Mouse (Mus musculus): ENCODE results near the gene Tspear. TPM values are rescaled to one million over a fixed set of nuclear protein-coding genes. Genes with fewer than 3 reads are reported as not detected.
"Not testable (repeated sequence)": the region's sequence is repeated elsewhere in the genome, so short reads cannot be mapped to it uniquely, and the experiment has no call there.

Gene Tspear
- polyA plus RNA-seq, 1 experiment from 2014 or later, result 0.67 TPM

GRCm38 (mm10) chr10:77783396-77783795 is 97.0 kb downstream of the Tspear start:
- H3K4me1 ChIP-seq (replicated peaks; ENCODE audit: control insufficient read depth, insufficient read depth); H3K27ac ChIP-seq (replicated peaks); H3K4me2 ChIP-seq (replicated peaks; ENCODE audit: low read depth); H3K9me3 ChIP-seq (ENCODE audit: control insufficient read depth, low read length); DNase-seq (ENCODE audit: low spot score); H3K9ac ChIP-seq (ENCODE audit: low read length); H3K4me3 ChIP-seq (ENCODE audit: low read depth, low read length); H3K27me3 ChIP-seq (ENCODE audit: control insufficient read depth, insufficient read depth, low read length); ATAC-seq (ENCODE audit: low FRiP score, low TSS enrichment); H3K36me3 ChIP-seq (ENCODE audit: control insufficient read depth, insufficient read depth, low read length): not testable (repeated sequence)
- 77% methylated on average over 1 of the region's 3 CpGs for WGBS

GRCm38 (mm10) chr10:77787876-77788275 is 101.5 kb downstream of the Tspear start, which contains the start of gene Gm7137:
Gene Gm7137 (minus strand): TSS chr10:77788200.
- not testable (repeated sequence) for ATAC-seq (ENCODE audit: low FRiP score, low TSS enrichment); H3K9me3 ChIP-seq (ENCODE audit: control insufficient read depth, low read length); DNase-seq (ENCODE audit: low spot score)

GRCm38 (mm10) chr10:77788621-77789020 is 102.3 kb downstream of the Tspear start:
- no peaks in the 10 kb centered on the region for H3K4me1 ChIP-seq (replicated peaks; ENCODE audit: control insufficient read depth, insufficient read depth)
- no peak overlapping the region for H3K4me3 ChIP-seq (ENCODE audit: low read depth, low read length)
- no peak overlapping the region for H3K9ac ChIP-seq (ENCODE audit: low read length)
- TF ChIP-seq EP300 (optimal IDR thresholded peaks at IDR 0.05), result no peak
- no peak for TF ChIP-seq CTCF (IDR thresholded peaks at IDR 0.05; ENCODE audit: low read depth)
- no peaks in the 10 kb centered on the region for H3K27me3 ChIP-seq (ENCODE audit: control insufficient read depth, insufficient read depth, low read length)
- no peaks in the 10 kb centered on the region for H3K36me3 ChIP-seq (ENCODE audit: control insufficient read depth, insufficient read depth, low read length)
- 84% methylated on average over 2 of the region's 2 CpGs for WGBS
- ATAC-seq (ENCODE audit: low FRiP score, low TSS enrichment), result no peak
- H3K27ac ChIP-seq (replicated peaks), result no peak overlapping the region
- H3K4me2 ChIP-seq (replicated peaks; ENCODE audit: low read depth), result no peak overlapping the region
- no peaks in the 10 kb centered on the region for H3K9me3 ChIP-seq (ENCODE audit: control insufficient read depth, low read length)
- DNase-seq (ENCODE audit: low spot score), result no peak

More at GRCm38 (mm10) chr10:77787876-77788275, 101.5 kb downstream of the Tspear start, which contains the start of gene Gm7137:
- H3K27me3 ChIP-seq (ENCODE audit: control insufficient read depth, insufficient read depth, low read length); H3K4me3 ChIP-seq (ENCODE audit: low read depth, low read length); H3K4me2 ChIP-seq (replicated peaks; ENCODE audit: low read depth); H3K36me3 ChIP-seq (ENCODE audit: control insufficient read depth, insufficient read depth, low read length); H3K9ac ChIP-seq (ENCODE audit: low read length); H3K27ac ChIP-seq (replicated peaks); H3K4me1 ChIP-seq (replicated peaks; ENCODE audit: control insufficient read depth, insufficient read depth): not testable (repeated sequence)
- WGBS, result no CpG with 5 or more reads among the region's 1 CpGs

- Histone ChIP-seq H3K9ac (ENCODE audit: low read length) (no peak within 1 kb of the TSS), H3K27ac (replicated peaks) (no peak within 1 kb of the TSS), H3K9me3 (ENCODE audit: control insufficient read depth, low read length) (no peaks in the 10 kb centered on the region), H3K27me3 (ENCODE audit: control insufficient read depth, insufficient read depth, low read length) (no peaks in the 10 kb centered on the region), H3K4me3 (ENCODE audit: low read depth, low read length) (no peak within 1 kb of the TSS), H3K4me2 (replicated peaks; ENCODE audit: low read depth) (no peak within 1 kb of the TSS), H3K4me1 (replicated peaks; ENCODE audit: control insufficient read depth, insufficient read depth) (no peaks in the 10 kb centered on the region), H3K36me3 (ENCODE audit: control insufficient read depth, insufficient read depth, low read length) (no peaks in the 10 kb centered on the region)
- WGBS, result 49% methylated on average over 2 of the region's 2 CpGs
- no peak for DNase-seq (ENCODE audit: low spot score)
- ATAC-seq (ENCODE audit: low FRiP score, low TSS enrichment), result no peak
- TF ChIP-seq CTCF (IDR thresholded peaks at IDR 0.05; ENCODE audit: low read depth) (no peak), EP300 (optimal IDR thresholded peaks at IDR 0.05) (no peak)
Measured at GRCm38 (mm10) chr10:77794976-77795375, 108.6 kb downstream of the Tspear start, which contains the start of gene Gm9639. Gene Gm9639 (minus strand): TSS chr10:77795076.

- H3K27me3 ChIP-seq (ENCODE audit: control insufficient read depth, insufficient read depth, low read length), result no peaks in the 10 kb centered on the region
- DNase-seq (ENCODE audit: low spot score), result no peak
- no peaks in the 10 kb centered on the region for H3K9me3 ChIP-seq (ENCODE audit: control insufficient read depth, low read length)
- no peaks in the 10 kb centered on the region for H3K4me1 ChIP-seq (replicated peaks; ENCODE audit: control insufficient read depth, insufficient read depth)
- WGBS, result 25% methylated on average over 3 of the region's 3 CpGs
- H3K4me3 ChIP-seq (ENCODE audit: low read depth, low read length), result no peak overlapping the region
- H3K27ac ChIP-seq (replicated peaks), result no peak overlapping the region
- H3K9ac ChIP-seq (ENCODE audit: low read length), result no peak overlapping the region
- TF ChIP-seq CTCF (IDR thresholded peaks at IDR 0.05; ENCODE audit: low read depth) (no peak), EP300 (optimal IDR thresholded peaks at IDR 0.05) (no peak)
- H3K4me2 ChIP-seq (replicated peaks; ENCODE audit: low read depth), result no peak overlapping the region
- no peaks in the 10 kb centered on the region for H3K36me3 ChIP-seq (ENCODE audit: control insufficient read depth, insufficient read depth, low read length)
- no peak for ATAC-seq (ENCODE audit: low FRiP score, low TSS enrichment)
Measured at GRCm38 (mm10) chr10:77797677-77798076, 111.3 kb downstream of the Tspear start.

DNA sequence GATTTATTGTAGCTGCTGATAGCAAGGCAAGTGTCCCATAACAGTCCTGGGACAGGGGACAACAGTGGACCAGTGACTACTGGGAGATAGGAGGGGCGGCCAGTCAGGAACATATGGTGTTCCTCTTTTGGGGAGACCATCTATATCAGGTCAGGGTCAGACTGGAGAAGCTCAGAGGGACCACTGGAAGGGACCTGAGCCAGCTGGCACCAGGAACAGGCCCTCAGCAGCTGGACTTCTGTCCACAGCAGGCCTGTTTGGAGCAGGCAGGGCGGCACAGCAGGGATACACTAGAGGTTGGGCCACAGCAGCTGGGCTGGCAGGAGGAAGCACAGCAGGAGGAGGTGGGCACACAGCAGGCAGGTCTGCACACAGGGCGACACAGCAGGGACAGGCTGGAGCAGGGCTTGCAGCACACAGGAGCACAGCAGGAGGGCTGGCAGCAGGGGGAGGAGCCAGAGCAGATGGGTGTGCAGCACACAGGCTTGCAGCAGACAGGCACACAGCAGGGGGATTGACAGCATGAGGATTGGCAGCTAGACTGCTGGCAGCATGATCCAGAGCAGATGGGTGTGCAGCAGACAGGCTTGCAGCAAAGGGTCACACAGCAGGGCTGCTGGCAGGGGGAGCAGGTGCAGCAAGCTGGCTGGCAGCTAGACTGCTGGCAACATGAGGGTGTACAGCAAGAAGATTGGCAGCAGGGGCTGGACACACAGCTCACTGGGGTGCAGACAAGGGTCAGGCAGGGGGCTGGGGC is 112.0 kb downstream of the Tspear start:
- 60% methylated on average over 2 of the region's 3 CpGs for WGBS
- DNase-seq (ENCODE audit: low spot score); ATAC-seq (ENCODE audit: low FRiP score, low TSS enrichment): not testable (repeated sequence)

More for the DNA sequence above, 112.0 kb downstream of the Tspear start:
- H3K4me1 ChIP-seq (replicated peaks; ENCODE audit: control insufficient read depth, insufficient read depth); H3K27ac ChIP-seq (replicated peaks); H3K27me3 ChIP-seq (ENCODE audit: control insufficient read depth, insufficient read depth, low read length); H3K9ac ChIP-seq (ENCODE audit: low read length); H3K4me2 ChIP-seq (replicated peaks; ENCODE audit: low read depth); H3K4me3 ChIP-seq (ENCODE audit: low read depth, low read length); H3K36me3 ChIP-seq (ENCODE audit: control insufficient read depth, insufficient read depth, low read length); H3K9me3 ChIP-seq (ENCODE audit: control insufficient read depth, low read length): not testable (repeated sequence)

Data from stomach, postnatal 0 days (tissue).